ENCODE assay signal across 24 mouse cellular contexts in genomic region chr6:55432121-55432520, GRCm38 (mm10). TPM values are rescaled to one million over a fixed set of nuclear protein-coding genes. Genes with fewer than 3 reads are reported as not detected.
"Had no signal": no experiment of that assay in that cellular context is flagged by ENCODE, and none has a peak within 500 bp of the region (broad histone marks: within the 10 kb centered on the region; RNA-seq: fewer than 3 reads in every experiment).

No protein-coding gene starts in this region.

- H3K27me3 ChIP-seq: limb, embryonic 15.5 days; neural tube, embryonic 13.5 days; stomach, embryonic 15.5 days had no signal

- DNase-seq: kidney, postnatal 14 days; lung, embryonic 14.5 days; lung, postnatal 10 days; lung, postnatal 4 days; retina, postnatal 1 day; right cerebral cortex, postnatal 4 days; thymus, adult 2 months; thymus, postnatal 36 days had no signal

- H3K4me3 ChIP-seq: limb, embryonic 15.5 days; liver, embryonic 12.5 days; midbrain, embryonic 10.5 days; neural tube, embryonic 13.5 days; stomach, embryonic 15.5 days had no signal

- H3K36me3 ChIP-seq: limb, embryonic 15.5 days; liver, embryonic 12.5 days; midbrain, embryonic 10.5 days; neural tube, embryonic 13.5 days; stomach, embryonic 15.5 days had no signal

RNA-seq across cellular contexts. Expression of gene Ghrhr, which starts 56.0 kb away (rescaled TPM):
- total RNA-seq: layer of hippocampus, adult 8-10 months; layer of hippocampus, postnatal 14 days; left cerebral cortex, adult 8-10 months; left cerebral cortex, postnatal 25 days; megakaryocyte, adult 5-6 weeks had no signal
- polyA plus RNA-seq: kidney, embryonic 14.5 days; limb, embryonic 11.5 days; limb, embryonic 15.5 days; liver, embryonic 12.5 days; liver, embryonic 16.5 days; lung, embryonic 14.5 days; midbrain, embryonic 10.5 days; midbrain, embryonic 16.5 days; neural tube, embryonic 13.5 days; spleen, adult 2 months; stomach, embryonic 15.5 days; testis, adult 2 months had no signal
